Mouse (Mus musculus): ENCODE measurements at regions not wholly inside any gene's neighbourhood (a gene's known extent, or its start where the extent isn't known, plus 50 kb on each side); places are given as distances from the start of the nearest gene placed in this dataset.
A peak's percentile ranks its signal among the peaks of the same experiment; 100 is the strongest.

DNA sequence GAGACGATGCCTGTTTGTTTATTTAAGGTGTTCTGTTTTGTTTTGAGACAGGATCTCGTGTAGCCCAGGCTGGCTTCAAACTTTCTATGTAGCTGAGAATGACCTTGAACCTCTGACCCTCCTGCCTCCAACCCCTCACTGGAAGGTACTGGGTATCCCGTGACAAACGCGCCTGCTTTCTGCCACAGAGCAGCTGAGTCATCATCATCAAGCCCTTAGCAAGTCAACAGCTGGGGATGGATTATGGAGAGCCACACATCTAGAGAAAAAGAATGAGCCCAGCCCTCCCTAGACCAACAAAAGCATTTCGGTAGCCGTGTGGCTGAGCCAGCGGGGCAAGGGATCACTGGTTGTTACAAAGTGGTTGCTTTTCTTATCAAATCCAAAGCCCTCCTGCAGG, 55.0 kb upstream of the Ssx2ip start:
- no peak for TF ChIP-seq CHD2 (IDR thresholded peaks at IDR 0.05; ENCODE audit: low read depth, low read length)
- TF ChIP-seq HCFC1 (IDR thresholded peaks at IDR 0.05; ENCODE audit: borderline replicate concordance, insufficient read depth, low read length), result no peak
- TF ChIP-seq ZNF384 (IDR thresholded peaks at IDR 0.05; ENCODE audit: low read depth, low read length), result no peak
- no peak for TF ChIP-seq ZC3H11A (IDR thresholded peaks at IDR 0.05; ENCODE audit: borderline replicate concordance, low read depth, low read length)
- TF ChIP-seq MAFK (IDR thresholded peaks at IDR 0.05; ENCODE audit: insufficient read depth, low read depth, low read length), result peak; percentile 75
- in situ Hi-C loops (cut with MboI; ENCODE audit: low sequenced_read_pairs in 2 of 2, unreplicated experiment in 2 of 2), result loop anchor here (25.0 kb wide), 2 partner anchors 563 to 588 kb away; no protein-coding TSS in a partner anchor
- no peak for DNase-seq (ENCODE audit: low read depth, low spot score)

GRCm38 (mm10) chr3:146350126-146350525, 54.3 kb upstream of the Ssx2ip start:
- in situ Hi-C loops (cut with MboI; ENCODE audit: low sequenced_read_pairs in 2 of 2, unreplicated experiment in 2 of 2), result no loop called here
- H3K9me3 ChIP-seq (ENCODE audit: control insufficient read depth, insufficient read depth, low read depth, low read length), result no peaks in the 10 kb centered on the region

More for the DNA sequence above, 55.0 kb upstream of the Ssx2ip start:
- no peak overlapping the region for H3K27ac ChIP-seq (ENCODE audit: insufficient read depth, low read depth, low read length, poor library complexity, severe bottlenecking)
- peaks cover 0 to 4% of the 10 kb centered on the region in 2 experiments; a peak in 1 of 4 replicates for H3K4me1 ChIP-seq (ENCODE audit: control insufficient read depth in 2 of 2, insufficient read depth in 2 of 2, low read length in 2 of 2, poor library complexity in 1 of 2)
- no peak overlapping the region for H3K9ac ChIP-seq (ENCODE audit: insufficient read depth, low read depth, low read length, poor library complexity, severe bottlenecking)
- no peak overlapping the region for H3K4me3 ChIP-seq (ENCODE audit: insufficient read depth in 1 of 2, low read depth in 1 of 2, low read length in 2 of 2, poor library complexity in 1 of 2, severe bottlenecking in 1 of 2)
- no peaks in the 10 kb centered on the region for H3K9me3 ChIP-seq (ENCODE audit: control insufficient read depth, insufficient read depth, low read depth, low read length)
- no peaks in the 10 kb centered on the region for H3K36me3 ChIP-seq (ENCODE audit: control insufficient read depth, insufficient read depth, low read length, poor library complexity, severe bottlenecking)

GRCm38 (mm10) chr3:146351468-146351867, 53.0 kb upstream of the Ssx2ip start:
- no peak overlapping the region for H3K27ac ChIP-seq (ENCODE audit: insufficient read depth, low read depth, low read length, poor library complexity, severe bottlenecking)
- H3K9me3 ChIP-seq (ENCODE audit: control insufficient read depth, insufficient read depth, low read depth, low read length), result no peaks in the 10 kb centered on the region
- peaks cover 0 to 4% of the 10 kb centered on the region in 2 experiments; a peak in 1 of 4 replicates for H3K4me1 ChIP-seq (ENCODE audit: control insufficient read depth in 2 of 2, insufficient read depth in 2 of 2, low read length in 2 of 2, poor library complexity in 1 of 2)
- TF ChIP-seq CHD2 (IDR thresholded peaks at IDR 0.05; ENCODE audit: low read depth, low read length) (no peak), MAFK (IDR thresholded peaks at IDR 0.05; ENCODE audit: insufficient read depth, low read depth, low read length) (no peak), HCFC1 (IDR thresholded peaks at IDR 0.05; ENCODE audit: borderline replicate concordance, insufficient read depth, low read length) (no peak), ZC3H11A (IDR thresholded peaks at IDR 0.05; ENCODE audit: borderline replicate concordance, low read depth, low read length) (no peak), ZNF384 (IDR thresholded peaks at IDR 0.05; ENCODE audit: low read depth, low read length) (no peak)
- H3K4me3 ChIP-seq (ENCODE audit: insufficient read depth in 1 of 2, low read depth in 1 of 2, low read length in 2 of 2, poor library complexity in 1 of 2, severe bottlenecking in 1 of 2), result no peak overlapping the region
- no peak for DNase-seq (ENCODE audit: low read depth, low spot score)
- no peaks in the 10 kb centered on the region for H3K36me3 ChIP-seq (ENCODE audit: control insufficient read depth, insufficient read depth, low read length, poor library complexity, severe bottlenecking)
- in situ Hi-C loops (cut with MboI; ENCODE audit: low sequenced_read_pairs in 2 of 2, unreplicated experiment in 2 of 2), result no loop called here
- H3K9ac ChIP-seq (ENCODE audit: insufficient read depth, low read depth, low read length, poor library complexity, severe bottlenecking), result no peak overlapping the region

More at GRCm38 (mm10) chr3:146350126-146350525, 54.3 kb upstream of the Ssx2ip start:
- Histone ChIP-seq H3K9ac (ENCODE audit: insufficient read depth, low read depth, low read length, poor library complexity, severe bottlenecking) (no peak overlapping the region), H3K36me3 (ENCODE audit: control insufficient read depth, insufficient read depth, low read length, poor library complexity, severe bottlenecking) (no peaks in the 10 kb centered on the region), H3K4me3 (ENCODE audit: insufficient read depth in 1 of 2, low read depth in 1 of 2, low read length in 2 of 2, poor library complexity in 1 of 2, severe bottlenecking in 1 of 2) (no peak overlapping the region), H3K27ac (ENCODE audit: insufficient read depth, low read depth, low read length, poor library complexity, severe bottlenecking) (no peak overlapping the region), H3K4me1 (ENCODE audit: control insufficient read depth in 2 of 2, insufficient read depth in 2 of 2, low read length in 2 of 2, poor library complexity in 1 of 2) (peaks cover 0 to 4% of the 10 kb centered on the region in 2 experiments; a peak in 1 of 4 replicates)
- DNase-seq (ENCODE audit: low read depth, low spot score), result no peak
- no peak for TF ChIP-seq HCFC1 (IDR thresholded peaks at IDR 0.05; ENCODE audit: borderline replicate concordance, insufficient read depth, low read length)
- no peak for TF ChIP-seq ZNF384 (IDR thresholded peaks at IDR 0.05; ENCODE audit: low read depth, low read length)
- no peak for TF ChIP-seq CHD2 (IDR thresholded peaks at IDR 0.05; ENCODE audit: low read depth, low read length)
- TF ChIP-seq MAFK (IDR thresholded peaks at IDR 0.05; ENCODE audit: insufficient read depth, low read depth, low read length), result no peak
- TF ChIP-seq ZC3H11A (IDR thresholded peaks at IDR 0.05; ENCODE audit: borderline replicate concordance, low read depth, low read length), result no peak

- peak; percentile 55 for DNase-seq (ENCODE audit: low read depth, low spot score)
- no peak overlapping the region for H3K9ac ChIP-seq (ENCODE audit: insufficient read depth, low read depth, low read length, poor library complexity, severe bottlenecking)
- in situ Hi-C loops (cut with MboI; ENCODE audit: low sequenced_read_pairs in 2 of 2, unreplicated experiment in 2 of 2), result no loop called here
- 0 out of 2 replicates have a peak, but pooled peaks have one; percentile 15 for TF ChIP-seq MAFK (IDR thresholded peaks at IDR 0.05; ENCODE audit: insufficient read depth, low read depth, low read length)
- TF ChIP-seq HCFC1 (IDR thresholded peaks at IDR 0.05; ENCODE audit: borderline replicate concordance, insufficient read depth, low read length), result no peak
- TF ChIP-seq ZC3H11A (IDR thresholded peaks at IDR 0.05; ENCODE audit: borderline replicate concordance, low read depth, low read length), result 0 out of 2 replicates have a peak, but pooled peaks have one; percentile 29
- no peak overlapping the region for H3K27ac ChIP-seq (ENCODE audit: insufficient read depth, low read depth, low read length, poor library complexity, severe bottlenecking)
- H3K4me3 ChIP-seq (ENCODE audit: insufficient read depth in 1 of 2, low read depth in 1 of 2, low read length in 2 of 2, poor library complexity in 1 of 2, severe bottlenecking in 1 of 2), result no peak overlapping the region
- H3K36me3 ChIP-seq (ENCODE audit: control insufficient read depth, insufficient read depth, low read length, poor library complexity, severe bottlenecking), result no peaks in the 10 kb centered on the region
- H3K9me3 ChIP-seq (ENCODE audit: control insufficient read depth, insufficient read depth, low read depth, low read length), result no peaks in the 10 kb centered on the region
- peaks cover 0 to 4% of the 10 kb centered on the region in 2 experiments; a peak in 1 of 4 replicates for H3K4me1 ChIP-seq (ENCODE audit: control insufficient read depth in 2 of 2, insufficient read depth in 2 of 2, low read length in 2 of 2, poor library complexity in 1 of 2)
These were observed 52.3 kb upstream of the Ssx2ip start for GRCm38 (mm10) chr3:146352187-146352586.
